Mouse (Mus musculus) neural tube, embryonic 11.5 days (tissue): ENCODE measurements around the gene Srp9. TPM values are rescaled to one million over a fixed set of nuclear protein-coding genes. Genes with fewer than 3 reads are reported as not detected.
A peak's percentile ranks its signal among the peaks of the same experiment; 100 is the strongest.

Experiments
- ATAC-seq: fragments of 200-750 bp; cut with Nextera tagmentation; 2 replicates; pipeline ENCODE4 v1.8.0; 2017; ENCODE audit warnings: moderate number of reproducible peaks, mild to moderate bottlenecking, moderate TSS enrichment, moderate library complexity; ENCODE audit not compliant: insufficient read depth, low FRiP score, low TSS enrichment
- DNase-seq: peaks from one replicate; pipeline ENCODE4 v3.0.0-alpha.2; 2015; ENCODE audit warnings: low spot score
- H3K27ac ChIP-seq: fragments of 300-500 bp; sonication (generic); 2 replicates; pipeline ENCODE4 v1.5.1; 2014; ENCODE audit warnings: low read depth, mild to moderate bottlenecking, low read length
- H3K27me3 ChIP-seq: fragments of 300-500 bp; sonication (generic); 2 replicates; pipeline ENCODE4 v1.6.1; 2014; ENCODE audit warnings: mild to moderate bottlenecking, low read length, mixed read lengths; ENCODE audit not compliant: control insufficient read depth, insufficient read depth
- H3K36me3 ChIP-seq: fragments of 300-500 bp; sonication (generic); 2 replicates; pipeline ENCODE4 v1.6.1; 2014; ENCODE audit warnings: mild to moderate bottlenecking, low read length, moderate library complexity, mixed read lengths; ENCODE audit not compliant: control insufficient read depth, insufficient read depth
- H3K4me1 ChIP-seq: fragments of 300-500 bp; sonication (generic); 2 replicates; pipeline ENCODE4 v1.6.1; 2014; ENCODE audit warnings: low read length, mixed read lengths; ENCODE audit not compliant: control insufficient read depth, insufficient read depth
- H3K4me2 ChIP-seq: fragments of 300-500 bp; sonication (generic); 2 replicates; pipeline ENCODE4 v1.6.1; 2014; ENCODE audit warnings: low read depth, mild to moderate bottlenecking, moderate library complexity
- H3K4me3 ChIP-seq: fragments of 300-500 bp; sonication (generic); 2 replicates; pipeline ENCODE4 v1.5.1; 2014; ENCODE audit warnings: low read depth, low read length
- H3K9ac ChIP-seq: fragments of 300-500 bp; sonication (generic); 2 replicates; pipeline ENCODE4 v1.6.1; 2014; ENCODE audit warnings: mild to moderate bottlenecking, low read length
- H3K9me3 ChIP-seq: fragments of 300-500 bp; sonication (generic); 2 replicates; pipeline ENCODE4 v1.6.1; 2016; ENCODE audit warnings: low read length; ENCODE audit not compliant: control insufficient read depth
- WGBS: fragments of 180-500 bp; shearing (Covaris S2); extraction: QIAGEN DNeasy Blood & Tissue Kit; methylation state at CpG from one replicate; pipeline ENCODE4 v1.1.7; 2014; 5-methylcytosine and 5-hydroxymethylcytosine counted together
- polyA plus RNA-seq: library from polyadenylated mRNA; unstranded; fragments of >200 nt; fragmentation: Nextera tagmentation; extraction: Ambion mirVana; gene quantifications from 2 replicates; pipeline ENCODE4 v1.2.1, GENCODE M21; 2014

Gene Srp9
- polyA plus RNA-seq, 1 experiment from 2014 or later: 151 TPM

GRCm38 (mm10) chr1:182111386-182112317, 12.9 kb upstream of the Srp9 start:
- H3K4me3 ChIP-seq: no peak overlapping the region
- no peak for ATAC-seq
- H3K9ac ChIP-seq: no peak overlapping the region
- H3K4me2 ChIP-seq: no peak overlapping the region
- DNase-seq: no peak
- H3K36me3 ChIP-seq: no peaks in the 10 kb centered on the region
- peaks cover 11% of the 10 kb centered on the region for H3K4me1 ChIP-seq
- H3K27me3 ChIP-seq: no peaks in the 10 kb centered on the region
- 84% methylated on average over 14 of the region's 14 CpGs for WGBS
- no peaks in the 10 kb centered on the region for H3K9me3 ChIP-seq
- no peak overlapping the region for H3K27ac ChIP-seq

GRCm38 (mm10) chr1:182112385-182112784, 12.2 kb upstream of the Srp9 start:
- Histone ChIP-seq H3K4me1 (peaks cover 11% of the 10 kb centered on the region), H3K27ac (no peak overlapping the region), H3K27me3 (no peaks in the 10 kb centered on the region), H3K9ac (no peak overlapping the region), H3K4me3 (no peak overlapping the region), H3K9me3 (no peaks in the 10 kb centered on the region), H3K36me3 (no peaks in the 10 kb centered on the region), H3K4me2 (no peak overlapping the region)
- WGBS: 94% methylated on average over 15 of the region's 15 CpGs
- no peak for DNase-seq
- ATAC-seq: no peak

GRCm38 (mm10) chr1:182113131-182113530, 11.4 kb upstream of the Srp9 start:
- H3K4me2 ChIP-seq: no peak overlapping the region
- H3K4me1 ChIP-seq: peaks cover 11% of the 10 kb centered on the region
- no peak overlapping the region for H3K4me3 ChIP-seq
- H3K27me3 ChIP-seq: no peaks in the 10 kb centered on the region
- ATAC-seq (no peak), DNase-seq (no peak)
- no peak overlapping the region for H3K27ac ChIP-seq
- H3K9me3 ChIP-seq: no peaks in the 10 kb centered on the region
- 89% methylated on average over 11 of the region's 11 CpGs for WGBS
- no peaks in the 10 kb centered on the region for H3K36me3 ChIP-seq
- H3K9ac ChIP-seq: no peak overlapping the region

GRCm38 (mm10) chr1:182113587-182114500, 10.7 kb upstream of the Srp9 start:
- DNase-seq (peak; percentile 54), ATAC-seq (no peak)
- peaks cover 11% of the 10 kb centered on the region for H3K4me1 ChIP-seq
- no peaks in the 10 kb centered on the region for H3K27me3 ChIP-seq
- H3K27ac ChIP-seq: 0 out of 2 replicates have a peak overlapping the region, but pooled peaks have one; percentile 10
- H3K9ac ChIP-seq: no peak overlapping the region
- H3K36me3 ChIP-seq: no peaks in the 10 kb centered on the region
- H3K4me2 ChIP-seq: no peak overlapping the region
- H3K4me3 ChIP-seq: no peak overlapping the region
- no peaks in the 10 kb centered on the region for H3K9me3 ChIP-seq
- WGBS: 25% methylated on average over 19 of the region's 19 CpGs

GRCm38 (mm10) chr1:182115197-182115596, 9.3 kb upstream of the Srp9 start:
- ATAC-seq: no peak
- DNase-seq: no peak
- H3K27ac ChIP-seq: no peak overlapping the region

GRCm38 (mm10) chr1:182115651-182116408, 8.7 kb upstream of the Srp9 start:
- Histone ChIP-seq H3K4me3 (no peak overlapping the region), H3K27me3 (no peaks in the 10 kb centered on the region), H3K27ac (no peak overlapping the region), H3K9me3 (no peaks in the 10 kb centered on the region), H3K9ac (no peak overlapping the region), H3K36me3 (no peaks in the 10 kb centered on the region), H3K4me1 (peaks cover 11% of the 10 kb centered on the region), H3K4me2 (no peak overlapping the region)
- ATAC-seq (no peak), DNase-seq (peak; percentile 62)
- 54% methylated on average over 7 of the region's 7 CpGs for WGBS

More at GRCm38 (mm10) chr1:182115197-182115596, 9.3 kb upstream of the Srp9 start:
- H3K4me1 ChIP-seq: peaks cover 11% of the 10 kb centered on the region
- H3K9me3 ChIP-seq: no peaks in the 10 kb centered on the region
- H3K4me3 ChIP-seq: no peak overlapping the region
- H3K9ac ChIP-seq: no peak overlapping the region
- H3K4me2 ChIP-seq: no peak overlapping the region
- H3K36me3 ChIP-seq: no peaks in the 10 kb centered on the region
- no peaks in the 10 kb centered on the region for H3K27me3 ChIP-seq
- 31% methylated on average over 5 of the region's 5 CpGs for WGBS

GRCm38 (mm10) chr1:182122413-182122812, 2.1 kb upstream of the Srp9 start:
- no peak for DNase-seq
- H3K27ac ChIP-seq: no peak overlapping the region
- no peak for ATAC-seq
- H3K9ac ChIP-seq: no peak overlapping the region
- 86% methylated on average over 4 of the region's 4 CpGs for WGBS
- peaks cover 6% of the 10 kb centered on the region for H3K4me1 ChIP-seq
- no peak overlapping the region for H3K4me2 ChIP-seq
- no peaks in the 10 kb centered on the region for H3K27me3 ChIP-seq
- no peak overlapping the region for H3K4me3 ChIP-seq
- H3K36me3 ChIP-seq: no peaks in the 10 kb centered on the region
- H3K9me3 ChIP-seq: no peaks in the 10 kb centered on the region

- Histone ChIP-seq H3K27ac (peak overlapping the region; percentile 69), H3K4me3 (peak overlapping the region; percentile 85), H3K36me3 (no peaks in the 10 kb centered on the region; the same call in 1 of the 2 replicates), H3K27me3 (no peaks in the 10 kb centered on the region), H3K4me1 (peaks cover 6% of the 10 kb centered on the region), H3K4me2 (peak overlapping the region; percentile 64), H3K9me3 (no peaks in the 10 kb centered on the region), H3K9ac (peak overlapping the region; percentile 80)
- WGBS: under 1% methylated on average over 31 of the region's 33 CpGs
- ATAC-seq (peak; percentile 94), DNase-seq (peak; percentile 87)
Measured at GRCm38 (mm10) chr1:182124924-182125368, 409 bp downstream of the Srp9 start.
